Mouse (Mus musculus) stomach, postnatal 0 days (tissue): ENCODE data around the gene Map3k7cl. TPM values are rescaled to one million over a fixed set of nuclear protein-coding genes. Genes with fewer than 3 reads are reported as not detected.

ENCODE experiments used
- ATAC-seq: fragments of 200-750 bp; cut with Nextera tagmentation; 2 replicates; pipeline ENCODE4 v1.8.0; 2017; ENCODE audit not compliant: low FRiP score, low TSS enrichment
- DNase-seq: peaks from one replicate; pipeline ENCODE4 v3.0.0-alpha.2; 2016; ENCODE audit warnings: low spot score
- H3K27ac ChIP-seq: fragments of 300-500 bp; sonication (generic); replicated peaks from 2 replicates; pipeline ENCODE4 v1.5.1; 2014; ENCODE audit warnings: mild to moderate bottlenecking, control low read depth
- H3K27me3 ChIP-seq: fragments of 300-500 bp; sonication (generic); 2 replicates; pipeline ENCODE4 v1.6.1; 2014; ENCODE audit warnings: low read length; ENCODE audit not compliant: control insufficient read depth, insufficient read depth
- H3K36me3 ChIP-seq: fragments of 300-500 bp; sonication (generic); 2 replicates; pipeline ENCODE4 v1.6.1; 2014; ENCODE audit warnings: low read length, mixed read lengths; ENCODE audit not compliant: control insufficient read depth, insufficient read depth
- H3K4me1 ChIP-seq: fragments of 300-500 bp; sonication (generic); replicated peaks from 2 replicates; pipeline ENCODE4 v1.6.1; 2014; ENCODE audit warnings: antibody characterized with exemption; ENCODE audit not compliant: control insufficient read depth, insufficient read depth
- H3K4me2 ChIP-seq: fragments of 300-500 bp; sonication (generic); replicated peaks from 2 replicates; pipeline ENCODE4 v1.6.1; 2014; ENCODE audit warnings: low read depth, mild to moderate bottlenecking, control low read depth, moderate library complexity
- H3K4me3 ChIP-seq: fragments of 300-500 bp; sonication (generic); 2 replicates; pipeline ENCODE4 v1.5.1; 2014; ENCODE audit warnings: low read depth, low read length, control low read depth
- H3K9ac ChIP-seq: fragments of 300-500 bp; sonication (generic); 2 replicates; pipeline ENCODE4 v1.6.1; 2014; ENCODE audit warnings: mild to moderate bottlenecking, low read length, control low read depth, mixed read lengths
- H3K9me3 ChIP-seq: fragments of 300-500 bp; sonication (generic); 2 replicates; pipeline ENCODE4 v1.6.1; 2016; ENCODE audit warnings: low read length; ENCODE audit not compliant: control insufficient read depth
- CTCF ChIP-seq: IDR thresholded peaks from 2 replicates; pipeline ENCODE4 v1.5.1; 2016; ENCODE audit warnings: antibody characterized with exemption, low read depth, mild to moderate bottlenecking, moderate library complexity
- EP300 ChIP-seq: optimal IDR thresholded peaks from 2 replicates; pipeline ENCODE3; 2016; ENCODE audit warnings: antibody characterized with exemption
- WGBS: fragments of 180-500 bp; shearing (Covaris S2); extraction: QIAGEN DNeasy Blood & Tissue Kit; methylation state at CpG from one replicate; pipeline ENCODE4 v1.1.7; 2014; 5-methylcytosine and 5-hydroxymethylcytosine counted together
- polyA plus RNA-seq: library from polyadenylated mRNA; unstranded; fragments of >200 nt; fragmentation: Nextera tagmentation; extraction: Ambion mirVana; gene quantifications from 2 replicates; pipeline ENCODE4 v1.2.1, GENCODE M21; 2015

Gene Map3k7cl
- polyA plus RNA-seq, 1 experiment from 2014 or later, result 0.58 TPM

DNA sequence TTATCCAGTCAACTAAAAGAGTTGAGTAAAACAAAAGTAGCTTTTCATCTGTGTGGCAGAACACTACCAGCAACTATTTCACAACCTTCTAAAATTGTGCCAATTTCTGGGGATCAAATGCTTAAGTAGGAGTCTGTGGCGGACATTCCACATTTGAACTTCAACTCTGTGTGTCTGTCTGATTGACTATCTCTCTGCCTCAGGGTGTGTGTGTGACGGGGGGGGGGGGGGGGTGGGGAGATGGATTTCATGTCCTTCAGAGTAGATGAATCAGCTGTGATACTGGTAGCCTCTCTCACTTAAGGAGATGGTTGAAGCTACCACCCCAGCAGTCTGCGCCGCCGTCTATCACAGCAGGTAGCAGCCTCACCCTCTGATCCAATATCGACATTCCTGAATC is 54.8 kb downstream of the Map3k7cl start:
- no peak for ATAC-seq
- Histone ChIP-seq H3K36me3 (no peaks in the 10 kb centered on the region), H3K9me3 (no peaks in the 10 kb centered on the region), H3K27me3 (no peaks in the 10 kb centered on the region), H3K9ac (no peak overlapping the region), H3K4me3 (no peak overlapping the region), H3K4me2 (no peak overlapping the region), H3K27ac (no peak overlapping the region), H3K4me1 (no peaks in the 10 kb centered on the region)
- WGBS, result 78% methylated on average over 6 of the region's 6 CpGs
- TF ChIP-seq EP300, result no peak
- TF ChIP-seq CTCF, result no peak
- no peak for DNase-seq

DNA sequence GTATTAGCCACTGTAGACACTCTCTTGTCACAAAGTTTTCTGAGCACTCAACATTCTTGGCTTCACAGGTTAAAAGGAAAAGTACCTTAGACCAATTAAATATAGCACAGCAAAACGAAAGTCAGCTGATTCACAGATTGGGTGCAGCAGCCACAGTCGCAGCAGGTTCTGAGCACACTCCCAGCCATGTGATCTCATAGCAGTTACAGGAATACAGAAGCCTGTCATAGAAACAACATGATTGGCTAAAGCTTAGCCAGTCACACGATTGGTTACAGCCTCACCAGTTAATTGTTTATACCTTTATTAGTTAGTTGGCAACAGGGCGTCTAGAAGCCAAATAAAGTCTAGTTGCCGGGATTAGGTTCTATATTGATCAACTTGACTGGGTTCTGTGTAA is 57.0 kb downstream of the Map3k7cl start:
- TF ChIP-seq CTCF, result no peak
- no peak for TF ChIP-seq EP300
- H3K4me2 ChIP-seq, result no peak overlapping the region
- no peaks in the 10 kb centered on the region for H3K9me3 ChIP-seq
- no peaks in the 10 kb centered on the region for H3K27me3 ChIP-seq
- H3K4me1 ChIP-seq, result no peaks in the 10 kb centered on the region
- no peaks in the 10 kb centered on the region for H3K36me3 ChIP-seq
- H3K4me3 ChIP-seq, result no peak overlapping the region
- DNase-seq, result no peak
- 70% methylated on average over 5 of the region's 5 CpGs for WGBS
- H3K9ac ChIP-seq, result no peak overlapping the region
- no peak overlapping the region for H3K27ac ChIP-seq
- no peak for ATAC-seq

DNA sequence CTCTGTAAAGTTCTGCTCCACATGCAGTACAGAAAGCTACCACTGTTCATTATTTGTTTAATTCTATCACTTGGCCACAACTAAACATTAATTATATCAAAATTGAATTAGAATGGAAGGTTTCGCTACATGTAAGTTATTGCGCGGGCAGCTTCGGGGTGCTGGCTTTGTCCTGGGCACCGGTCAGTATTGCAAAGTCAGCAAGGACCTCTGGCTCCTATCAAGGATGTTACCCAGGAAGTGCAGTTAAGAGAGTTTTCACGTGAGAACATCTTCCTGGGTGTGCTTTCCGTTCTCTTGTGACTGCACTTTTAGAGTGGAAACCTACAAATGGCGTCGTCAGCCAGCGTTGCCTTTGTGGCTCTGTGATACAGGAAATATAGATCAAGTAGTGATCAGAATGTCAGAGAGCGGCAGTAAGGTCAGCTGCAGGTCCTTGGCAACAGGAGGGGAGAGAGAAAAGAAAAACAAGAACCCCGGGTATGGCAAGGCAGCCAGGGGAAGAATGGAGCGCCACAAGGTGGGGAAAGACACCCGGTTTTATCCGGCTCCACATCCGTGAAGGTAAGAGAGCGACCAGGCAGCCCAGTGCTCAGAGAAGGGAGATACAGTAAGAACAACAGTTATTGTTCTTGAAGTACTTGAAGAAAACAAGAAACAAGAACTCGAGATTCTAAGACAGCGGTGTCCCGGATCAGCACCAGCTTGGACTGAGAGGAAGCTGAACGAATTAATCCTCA is 57.6 kb downstream of the Map3k7cl start:
- WGBS, result 77% methylated on average over 21 of the region's 21 CpGs
- Histone ChIP-seq H3K9me3 (no peaks in the 10 kb centered on the region), H3K9ac (no peak overlapping the region), H3K27me3 (no peaks in the 10 kb centered on the region), H3K4me1 (no peaks in the 10 kb centered on the region), H3K4me3 (no peak overlapping the region), H3K27ac (no peak overlapping the region), H3K4me2 (no peak overlapping the region), H3K36me3 (no peaks in the 10 kb centered on the region)
- TF ChIP-seq CTCF (no peak), EP300 (no peak)
- no peak for ATAC-seq
- no peak for DNase-seq

DNA sequence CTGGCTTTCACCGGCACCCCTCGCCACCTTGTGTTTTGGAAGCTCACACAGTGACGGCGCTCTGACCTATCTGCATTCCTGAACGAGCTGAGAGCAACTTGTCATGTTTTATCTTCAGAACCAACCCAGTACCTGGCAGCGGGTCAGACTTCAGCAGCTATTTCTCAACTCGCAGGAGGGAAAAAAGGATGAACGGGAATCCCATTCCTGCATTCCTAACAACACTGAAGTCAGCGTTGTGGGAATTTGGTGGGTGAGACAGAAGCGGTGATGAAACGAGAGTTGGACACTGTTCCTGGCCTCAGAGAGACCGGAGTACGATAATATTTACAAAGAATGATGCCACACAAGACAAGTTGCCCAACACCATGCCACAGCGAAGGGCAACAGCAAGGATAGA is 58.3 kb downstream of the Map3k7cl start:
- 59% methylated on average over 14 of the region's 14 CpGs for WGBS
- no peak for DNase-seq
- Histone ChIP-seq H3K4me3 (no peak overlapping the region), H3K4me1 (no peaks in the 10 kb centered on the region), H3K9me3 (no peaks in the 10 kb centered on the region), H3K27ac (no peak overlapping the region), H3K9ac (no peak overlapping the region), H3K27me3 (no peaks in the 10 kb centered on the region), H3K36me3 (no peaks in the 10 kb centered on the region), H3K4me2 (no peak overlapping the region)
- TF ChIP-seq CTCF (no peak), EP300 (no peak)
- no peak for ATAC-seq

DNA sequence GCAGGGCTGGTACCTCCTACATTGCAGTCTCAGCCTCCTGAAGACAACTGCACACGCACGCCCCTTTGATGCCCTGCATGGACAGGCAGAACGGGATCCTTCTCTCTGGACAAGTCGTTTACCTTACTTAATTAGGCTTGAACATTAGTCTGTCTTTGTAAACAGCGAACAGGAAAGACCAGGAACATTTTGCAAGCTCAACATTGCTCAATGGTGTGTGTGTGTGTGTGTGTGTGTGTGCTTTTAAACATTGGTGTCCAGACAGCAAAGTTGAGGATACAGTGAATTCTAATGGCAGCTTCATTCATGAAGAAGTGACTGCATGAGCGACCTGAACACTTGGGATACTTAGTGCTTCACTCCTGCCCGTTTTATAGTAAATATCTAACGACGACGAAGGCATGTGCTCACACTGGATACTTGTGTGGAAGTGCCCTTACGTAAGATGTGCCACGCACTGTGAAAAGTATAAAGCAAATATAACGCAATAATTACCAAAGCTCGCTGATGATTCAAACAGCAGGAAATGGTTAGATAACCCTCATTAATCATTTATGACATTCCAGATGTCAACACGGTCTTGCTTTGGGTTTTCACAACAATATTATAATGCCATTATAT is 59.2 kb downstream of the Map3k7cl start:
- no peaks in the 10 kb centered on the region for H3K36me3 ChIP-seq
- H3K27me3 ChIP-seq, result no peaks in the 10 kb centered on the region
- no peak overlapping the region for H3K4me2 ChIP-seq
- ATAC-seq (no peak), DNase-seq (no peak)
- TF ChIP-seq EP300, result no peak
- WGBS, result 63% methylated on average over 15 of the region's 15 CpGs
- no peaks in the 10 kb centered on the region for H3K4me1 ChIP-seq
- no peaks in the 10 kb centered on the region for H3K9me3 ChIP-seq
- H3K4me3 ChIP-seq, result no peak overlapping the region
- no peak overlapping the region for H3K9ac ChIP-seq
- no peak overlapping the region for H3K27ac ChIP-seq

DNA sequence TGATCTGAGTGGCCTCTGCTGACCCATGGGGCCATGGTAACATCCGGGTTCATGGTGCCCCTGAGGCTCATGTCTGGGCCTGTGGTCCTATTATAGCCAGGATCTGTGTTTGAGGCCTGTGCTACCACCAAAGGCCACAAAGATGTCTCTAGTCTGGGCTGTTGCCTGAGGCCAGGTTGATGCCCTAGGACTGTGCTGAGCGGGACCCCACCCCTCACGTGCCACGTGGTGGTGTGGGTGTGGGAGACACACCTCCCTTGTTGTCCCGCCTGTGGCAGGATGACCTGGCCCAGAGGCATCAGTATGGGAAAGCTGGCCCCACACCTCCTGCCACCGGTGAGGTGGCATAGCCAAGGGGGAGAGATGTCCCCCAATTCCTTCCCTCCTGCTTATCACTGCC is 64.2 kb downstream of the Map3k7cl start:
- no peaks in the 10 kb centered on the region for H3K27me3 ChIP-seq
- no peak overlapping the region for H3K9ac ChIP-seq
- no peak overlapping the region for H3K4me2 ChIP-seq
- 79% methylated on average over 6 of the region's 6 CpGs for WGBS
- TF ChIP-seq CTCF (no peak), EP300 (no peak)
- H3K4me1 ChIP-seq, result no peaks in the 10 kb centered on the region
- H3K36me3 ChIP-seq, result no peaks in the 10 kb centered on the region
- no peak overlapping the region for H3K4me3 ChIP-seq
- no peak for ATAC-seq
- no peaks in the 10 kb centered on the region for H3K9me3 ChIP-seq
- no peak for DNase-seq
- no peak overlapping the region for H3K27ac ChIP-seq
